8 mouse cellular contexts compared by ENCODE assay signal in the genomic region with DNA sequence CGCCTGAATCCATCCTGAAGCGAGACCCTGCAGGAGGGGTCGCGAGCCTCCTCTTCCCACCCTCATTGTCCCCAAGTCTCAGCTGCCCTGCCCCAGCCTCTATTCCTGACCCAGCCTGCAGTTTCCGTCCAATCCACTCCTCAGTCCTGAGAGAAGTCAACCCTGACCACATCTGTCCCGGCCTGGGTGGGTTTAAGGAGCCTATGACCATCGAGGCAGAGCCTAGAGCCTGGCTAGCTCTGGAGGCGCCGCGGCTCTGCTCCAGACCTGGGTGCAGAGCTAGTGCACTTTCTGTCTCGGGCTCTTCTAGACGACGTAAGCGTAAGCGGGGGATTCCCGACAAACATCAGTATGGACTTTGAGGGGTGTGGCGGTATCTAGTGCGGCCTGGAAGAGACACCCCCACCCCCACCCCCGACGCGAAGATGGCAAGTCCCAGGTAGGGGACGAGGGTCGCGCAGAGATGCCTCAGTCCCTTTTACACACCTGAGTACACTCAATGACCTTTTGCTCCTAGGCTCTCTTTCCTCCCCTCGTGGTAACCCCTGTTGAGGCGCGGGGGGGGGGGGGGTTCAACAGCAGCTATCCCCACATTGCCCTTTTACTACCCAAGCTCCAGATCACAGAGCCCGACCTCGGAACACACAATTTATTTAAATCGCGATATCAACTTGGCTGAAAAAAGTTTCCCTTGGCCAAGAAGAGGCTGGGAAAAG. TPM values are rescaled to one million over a fixed set of nuclear protein-coding genes. Genes with fewer than 3 reads are reported as not detected.
A peak's percentile ranks its signal among the peaks of the same experiment; 100 is the strongest.
DNase-seq lines count a peak whose midpoint lies in the region; ATAC-seq and TF ChIP-seq lines count a peak whose summit lies in the region.

No protein-coding gene starts in this region.

- H3K4me1 ChIP-seq in lung, embryonic 15.5 days, result peaks cover 68% of the 10 kb centered on the region
- peaks cover 20% of the 10 kb centered on the region for H3K4me1 ChIP-seq in lung, adult 2 months (ENCODE audit: control insufficient read depth, insufficient read depth, low read length)
- H3K4me1 ChIP-seq in embryonic facial prominence, embryonic 11.5 days (ENCODE audit: control insufficient read depth, insufficient read depth, low read length), result peaks cover 12% of the 10 kb centered on the region
- H3K4me1 ChIP-seq in neural tube, embryonic 13.5 days (replicated peaks), result peaks cover 74% of the 10 kb centered on the region

- H3K27ac ChIP-seq in lung, embryonic 15.5 days, result no peak overlapping the region
- H3K27ac ChIP-seq in embryonic facial prominence, embryonic 11.5 days (replicated peaks; ENCODE audit: low read depth, low read length), result no peak overlapping the region
- H3K27ac ChIP-seq in neural tube, embryonic 13.5 days (replicated peaks), result peak overlapping the region; percentile 94

- ATAC-seq in lung, embryonic 15.5 days (ENCODE audit: borderline replicate concordance, extremely low read depth, low FRiP score, low TSS enrichment), result no peak
- peak; percentile 25; the same call in 1 of the 2 replicates for ATAC-seq in embryonic facial prominence, embryonic 11.5 days (replicated peaks; ENCODE audit: insufficient number of reproducible peaks, low FRiP score, low TSS enrichment, low read depth)
- peak; percentile 3; the same call in 1 of the 2 replicates for ATAC-seq in neural tube, embryonic 13.5 days (ENCODE audit: low read depth)
- no peak for ATAC-seq in cerebellum, adult (ENCODE audit: insufficient number of reproducible peaks, low FRiP score, low TSS enrichment)

- H3K9me3 ChIP-seq in lung, embryonic 15.5 days, result no peaks in the 10 kb centered on the region
- H3K9me3 ChIP-seq in embryonic facial prominence, embryonic 11.5 days (replicated peaks; ENCODE audit: control insufficient read depth, low read length), result no peaks in the 10 kb centered on the region
- H3K9me3 ChIP-seq in neural tube, embryonic 13.5 days, result no peaks in the 10 kb centered on the region

- DNase-seq in lung, adult 2 months, result no peak
- DNase-seq in embryonic facial prominence, embryonic 11.5 days (ENCODE audit: low spot score), result peak; percentile 43
- peak; percentile 80 for DNase-seq in induced T-regulatory cell, adult 2 months (ENCODE audit: low read depth)
- no peak for DNase-seq in ovary, postnatal 36 days (ENCODE audit: low spot score)
- DNase-seq in adrenal gland, postnatal 25 days, result no peak

- H3K4me3 ChIP-seq in lung, embryonic 15.5 days, result peak overlapping the region; percentile 81
- H3K4me3 ChIP-seq in lung, adult 2 months (replicated peaks; ENCODE audit: extremely low read depth, low read depth, low read length), result no peak overlapping the region
- peak overlapping the region; percentile 56 for H3K4me3 ChIP-seq in embryonic facial prominence, embryonic 11.5 days (ENCODE audit: low read depth, low read length)
- peak overlapping the region; percentile 74 for H3K4me3 ChIP-seq in neural tube, embryonic 13.5 days

- peak overlapping the region; percentile 99 for H3K4me2 ChIP-seq in lung, embryonic 15.5 days
- peak overlapping the region; percentile 88 for H3K4me2 ChIP-seq in embryonic facial prominence, embryonic 11.5 days (ENCODE audit: low read depth, low read length)
- peak overlapping the region; percentile 93 for H3K4me2 ChIP-seq in neural tube, embryonic 13.5 days

- peaks cover 82% of the 10 kb centered on the region for H3K27me3 ChIP-seq in lung, embryonic 15.5 days
- H3K27me3 ChIP-seq in embryonic facial prominence, embryonic 11.5 days (ENCODE audit: control insufficient read depth, insufficient read depth, low read length), result peaks cover 37% of the 10 kb centered on the region
- peaks cover 84% of the 10 kb centered on the region for H3K27me3 ChIP-seq in neural tube, embryonic 13.5 days

- H3K36me3 ChIP-seq in lung, embryonic 15.5 days, result peaks cover 9% of the 10 kb centered on the region
- no peaks in the 10 kb centered on the region; the same call in 1 of the 2 replicates for H3K36me3 ChIP-seq in embryonic facial prominence, embryonic 11.5 days (replicated peaks; ENCODE audit: control insufficient read depth, insufficient read depth, low read depth, low read length)
- H3K36me3 ChIP-seq in neural tube, embryonic 13.5 days, result peaks cover 8% of the 10 kb centered on the region

- TF ChIP-seq CTCF in lung, adult 2 months (IDR thresholded peaks at IDR 0.05; ENCODE audit: insufficient read depth, low read length), result no peak

- under 1% methylated on average over 31 of the region's 31 CpGs for WGBS in lung, embryonic 15.5 days
- WGBS in lung, adult 2 months, result 3% methylated on average over 31 of the region's 31 CpGs
- under 1% methylated on average over 30 of the region's 31 CpGs for WGBS in embryonic facial prominence, embryonic 11.5 days
- under 1% methylated on average over 30 of the region's 31 CpGs for WGBS in neural tube, embryonic 13.5 days

- peak overlapping the region; percentile 55; the same call in 1 of the 2 replicates for H3K9ac ChIP-seq in lung, embryonic 15.5 days
- H3K9ac ChIP-seq in embryonic facial prominence, embryonic 11.5 days (replicated peaks; ENCODE audit: low read length), result peak overlapping the region; percentile 60
- H3K9ac ChIP-seq in neural tube, embryonic 13.5 days, result peak overlapping the region; percentile 88

- no peak for TF ChIP-seq POLR2A in lung, adult 2 months (IDR thresholded peaks at IDR 0.05; ENCODE audit: borderline replicate concordance, extremely low read depth, low read depth, low read length)

RNA-seq across cellular contexts. Expression of a gene that starts 1.1 kb away (rescaled TPM):
- 9.4 and 11.3 TPM in 2 replicates for polyA plus RNA-seq in lung, embryonic 15.5 days (2015; fragmentation: Nextera tagmentation; extraction: Ambion mirVana)
- polyA plus RNA-seq in lung, adult 2 months (2012; rRNA removed), result 3.8 and 3.9 TPM in 2 replicates
- polyA plus RNA-seq in embryonic facial prominence, embryonic 11.5 days (2014; fragmentation: Nextera tagmentation; extraction: Ambion mirVana), result 10.3 and 12.2 TPM in 2 replicates
- 7.0 and 8.5 TPM in 2 replicates for polyA plus RNA-seq in neural tube, embryonic 13.5 days (2015; fragmentation: Nextera tagmentation; extraction: Ambion mirVana)
- total RNA-seq in adrenal gland, postnatal 25 days (2021), result 9.2 and 13.0 TPM in 2 replicates

RNA-seq across cellular contexts. Expression of a gene that starts 19.1 kb away (rescaled TPM):
- polyA plus RNA-seq in lung, embryonic 15.5 days (2015; fragmentation: Nextera tagmentation; extraction: Ambion mirVana), result 36.7 and 38.3 TPM in 2 replicates
- 2.9 and 4.4 TPM in 2 replicates for polyA plus RNA-seq in lung, adult 2 months (2012; rRNA removed)
- polyA plus RNA-seq in embryonic facial prominence, embryonic 11.5 days (2014; fragmentation: Nextera tagmentation; extraction: Ambion mirVana), result 87.1 and 91.8 TPM in 2 replicates
- polyA plus RNA-seq in neural tube, embryonic 13.5 days (2015; fragmentation: Nextera tagmentation; extraction: Ambion mirVana), result 17.4 and 21.4 TPM in 2 replicates
- total RNA-seq in adrenal gland, postnatal 25 days (2021), result 8.9 and 9.8 TPM in 2 replicates

RNA-seq across cellular contexts. Expression of a gene that starts 44.1 kb away (rescaled TPM):
- 13.3 and 14.1 TPM in 2 replicates for polyA plus RNA-seq in lung, embryonic 15.5 days (2015; fragmentation: Nextera tagmentation; extraction: Ambion mirVana)
- 16.2 and 16.8 TPM in 2 replicates for polyA plus RNA-seq in lung, adult 2 months (2012; rRNA removed)
- polyA plus RNA-seq in embryonic facial prominence, embryonic 11.5 days (2014; fragmentation: Nextera tagmentation; extraction: Ambion mirVana), result 4.4 and 4.8 TPM in 2 replicates
- polyA plus RNA-seq in neural tube, embryonic 13.5 days (2015; fragmentation: Nextera tagmentation; extraction: Ambion mirVana), result 14.8 and 16.5 TPM in 2 replicates
- 100 and 121 TPM in 2 replicates for total RNA-seq in adrenal gland, postnatal 25 days (2021)

RNA-seq across cellular contexts. Expression of a gene that starts 53.9 kb away (rescaled TPM):
- not detected in 2 replicates for polyA plus RNA-seq in lung, embryonic 15.5 days (2015; fragmentation: Nextera tagmentation; extraction: Ambion mirVana)
- 0.13 TPM in 1 of 2 replicates, not detected in the other for polyA plus RNA-seq in lung, adult 2 months (2012; rRNA removed)
- not detected in 2 replicates for polyA plus RNA-seq in embryonic facial prominence, embryonic 11.5 days (2014; fragmentation: Nextera tagmentation; extraction: Ambion mirVana)
- polyA plus RNA-seq in neural tube, embryonic 13.5 days (2015; fragmentation: Nextera tagmentation; extraction: Ambion mirVana), result not detected in 2 replicates
- not detected in 2 replicates for total RNA-seq in adrenal gland, postnatal 25 days (2021)

Comparison
In these comparisons a context has a peak if more than half of its experiments do, and no peak if none do; other contexts are left out.
1. ATAC-seq: peak in embryonic facial prominence, embryonic 11.5 days (single experiment) and neural tube, embryonic 13.5 days (single experiment); none in lung, embryonic 15.5 days (single experiment) and cerebellum, adult (single experiment).
2. DNase-seq: peak in embryonic facial prominence, embryonic 11.5 days (single experiment) and induced T-regulatory cell, adult 2 months (single experiment); none in lung, adult 2 months (single experiment), ovary, postnatal 36 days (single experiment) and adrenal gland, postnatal 25 days (single experiment).
3. Peak in every context shown above with its lines, with median percentiles within 50 percentile points of each other: H3K4me2 ChIP-seq and H3K9ac ChIP-seq.